Mouse (Mus musculus): ENCODE data around the gene Cib1.

Cib1 gene

DNA sequence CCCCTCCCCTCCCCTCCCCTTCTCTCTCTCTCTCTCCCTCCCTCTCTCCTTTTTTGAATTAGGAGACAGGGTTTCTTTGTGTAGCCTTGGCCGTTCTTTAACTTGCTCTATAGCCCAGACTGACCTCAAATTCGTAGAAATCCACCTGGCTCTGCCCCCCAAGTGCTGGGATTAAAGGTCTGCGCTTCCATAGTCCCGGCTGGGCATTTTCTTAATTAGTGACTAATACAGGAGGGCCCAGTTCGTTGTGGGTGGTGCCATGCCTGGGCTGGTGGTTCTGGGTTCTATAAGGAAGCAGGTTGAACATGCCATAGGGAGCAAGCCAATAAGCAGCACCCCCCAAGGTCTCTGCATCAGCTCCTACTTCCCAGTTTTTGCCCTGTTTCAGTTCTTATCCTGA lies 48.6 kb downstream of the Cib1 start:
- no peak for DNase-seq (ENCODE audit: low read depth)

DNA sequence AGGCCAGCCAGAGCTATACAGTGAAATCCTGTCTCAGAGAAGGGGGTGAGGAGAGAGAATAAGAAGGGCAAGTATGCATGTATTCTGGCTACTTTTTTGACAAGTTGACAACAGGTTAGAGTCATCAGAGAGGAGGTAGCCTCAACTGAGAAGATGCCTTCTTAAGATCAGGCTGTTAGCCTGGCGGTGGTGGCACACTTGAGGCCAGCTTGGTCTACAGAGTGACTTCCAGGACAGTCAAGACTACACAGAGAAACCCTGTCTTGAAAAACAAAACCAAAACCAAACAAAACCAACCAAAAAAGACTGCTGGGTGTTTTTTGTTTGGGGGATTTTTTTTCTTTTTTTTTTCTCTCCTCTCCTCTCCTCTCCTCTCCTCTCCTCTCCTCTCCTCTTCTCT lies 49.1 kb downstream of the Cib1 start:
- DNase-seq (ENCODE audit: low read depth), result no peak

DNA sequence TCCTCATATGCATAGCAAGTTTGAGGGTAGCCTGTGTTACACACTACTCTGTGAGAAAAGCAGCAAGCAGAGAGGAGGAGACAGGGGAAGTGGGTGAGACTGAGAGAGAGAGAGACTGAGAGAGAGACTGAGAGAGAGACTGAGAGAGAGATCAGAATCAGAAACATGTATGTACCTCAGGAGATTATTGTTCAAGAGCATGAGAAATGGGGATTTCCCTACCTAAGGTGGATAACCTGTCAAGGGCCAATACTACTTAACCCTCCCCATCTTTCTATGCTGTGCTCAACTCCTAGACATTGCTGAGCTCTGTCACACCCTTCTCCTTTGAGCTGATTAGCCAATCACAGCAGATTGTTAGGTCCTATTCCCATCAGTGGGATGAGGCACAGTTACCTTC lies 50.5 kb downstream of the Cib1 start:
- no peak for DNase-seq (ENCODE audit: low read depth)

DNA sequence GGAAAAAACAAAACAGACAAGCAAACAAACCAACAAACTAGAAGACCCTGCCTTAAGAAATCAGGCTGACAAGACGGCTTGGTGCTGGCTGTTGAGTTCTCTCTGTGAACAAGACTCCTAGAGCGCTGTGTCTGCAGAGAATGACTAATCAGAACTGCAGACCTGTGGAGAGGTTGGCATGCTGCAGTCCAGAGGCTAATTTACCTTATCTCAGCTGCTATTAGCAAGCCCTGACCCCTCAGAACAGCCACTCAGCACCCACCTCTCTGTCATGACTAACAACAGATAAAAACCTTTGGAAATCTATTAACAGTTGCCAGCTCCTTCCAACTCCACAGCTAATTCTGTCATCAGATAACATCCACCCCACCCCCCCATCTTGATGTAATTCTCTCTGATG lies 51.5 kb downstream of the Cib1 start:
- DNase-seq (ENCODE audit: low read depth), result no peak

DNA sequence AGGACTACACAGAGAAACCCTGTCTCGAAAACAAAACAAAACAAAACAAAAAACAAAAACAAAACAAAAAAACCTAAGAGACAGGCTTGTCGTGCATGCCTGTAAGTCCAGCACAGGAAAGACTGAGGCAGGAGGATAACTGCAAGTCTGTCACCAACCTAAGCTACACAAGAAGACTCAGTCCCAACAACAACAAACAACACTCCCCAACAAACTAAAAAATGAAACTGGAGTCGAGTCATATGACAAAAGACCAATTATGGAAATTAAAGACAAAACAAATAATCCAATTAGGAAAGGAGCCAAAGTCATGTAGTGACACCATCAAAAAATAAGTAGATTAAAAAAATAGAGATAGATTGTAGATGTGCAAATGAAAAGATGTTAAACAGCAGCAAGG lies 52.4 kb downstream of the Cib1 start:
- no peak for DNase-seq (ENCODE audit: low read depth)

DNA sequence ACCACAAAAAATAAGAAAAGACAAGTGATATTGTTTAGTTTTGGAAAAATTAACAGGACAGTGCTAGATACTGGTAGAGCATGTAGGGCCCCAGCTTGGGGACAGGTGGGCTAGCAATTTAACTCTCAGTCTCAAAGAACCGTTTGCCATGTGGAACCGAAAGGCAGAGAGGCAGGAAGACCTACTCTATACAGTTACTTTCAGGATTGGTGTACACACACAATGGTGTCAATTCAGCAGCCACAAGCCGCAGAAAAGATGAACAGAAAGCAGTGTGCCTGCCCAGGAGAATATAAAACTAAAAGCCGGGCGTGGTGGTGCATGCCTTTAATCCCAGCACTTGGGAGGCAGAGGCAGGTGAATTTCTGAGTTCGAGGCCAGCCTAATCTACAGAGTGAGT lies 52.8 kb downstream of the Cib1 start:
- DNase-seq (ENCODE audit: low read depth), result no peak

DNA sequence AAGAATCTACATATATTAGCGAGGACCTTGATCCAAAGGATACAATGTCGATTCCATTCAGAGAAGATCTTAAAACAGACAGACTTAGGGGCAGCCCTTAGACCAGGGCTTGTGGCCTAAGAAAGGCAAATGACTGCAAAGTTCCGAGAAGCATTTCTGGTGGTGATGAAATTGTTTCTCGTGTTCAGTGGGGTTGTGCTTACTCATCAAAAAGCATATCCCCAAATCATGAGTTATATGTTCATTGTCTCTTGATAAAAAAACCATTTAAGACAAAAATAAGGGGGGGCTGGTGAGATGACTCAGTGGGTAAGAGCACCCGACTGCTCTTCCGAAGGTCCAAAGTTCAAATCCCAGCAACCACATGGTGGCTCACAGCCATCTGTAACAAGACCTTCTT lies 53.3 kb downstream of the Cib1 start:
- no peak for DNase-seq (ENCODE audit: low read depth)

DNA sequence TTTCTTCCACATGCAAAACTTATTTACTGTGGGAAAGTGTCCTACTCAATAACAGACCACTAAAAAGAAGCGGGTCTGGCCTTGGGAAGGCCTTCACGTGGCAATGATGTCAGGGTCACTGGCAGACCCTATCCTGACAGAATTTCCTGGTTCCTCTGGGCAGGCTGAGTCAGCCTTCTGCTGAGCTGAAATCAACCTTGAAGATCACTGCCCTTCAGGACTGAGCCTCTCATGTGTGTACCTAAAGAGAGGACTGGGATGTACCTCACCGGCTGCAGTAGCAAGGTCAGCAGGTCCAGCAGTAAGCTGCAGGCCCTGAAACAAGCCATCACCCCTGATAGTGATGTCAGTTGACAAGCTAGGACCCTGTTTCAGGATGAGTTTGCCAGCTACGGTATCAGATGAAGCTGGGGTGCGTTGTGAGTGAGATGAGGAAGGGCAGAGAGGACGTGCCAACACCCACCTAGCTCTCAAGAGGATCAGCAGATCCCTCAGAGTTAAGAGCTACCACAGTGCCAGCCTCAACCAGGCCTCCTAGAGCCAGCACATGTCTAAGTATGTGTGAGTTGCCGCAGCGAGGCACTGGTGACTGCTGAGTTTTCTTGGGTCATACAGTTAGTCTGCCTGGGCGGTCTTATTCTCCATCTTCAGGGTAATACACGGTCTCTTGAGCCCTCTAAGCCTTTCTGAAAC lies 54.4 kb downstream of the Cib1 start:
- DNase-seq (ENCODE audit: low read depth), result no peak

DNA sequence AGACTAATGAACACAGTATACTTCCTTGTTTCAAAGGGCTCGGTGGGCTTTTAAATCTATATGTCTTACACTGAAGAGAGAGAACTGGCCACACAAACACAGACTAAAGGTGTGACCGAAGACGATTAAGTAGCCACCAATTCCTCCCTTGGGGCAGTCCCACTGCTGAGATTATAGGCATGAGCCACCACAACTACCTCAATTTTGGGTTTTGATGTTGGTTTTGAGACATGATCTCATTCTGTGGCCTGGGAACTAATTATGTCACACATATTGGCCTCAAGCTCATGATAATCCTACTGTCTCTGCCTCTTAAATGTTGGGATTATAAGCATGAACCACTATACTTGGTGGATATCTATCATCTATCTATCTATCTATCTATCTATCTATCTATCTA lies 55.2 kb downstream of the Cib1 start:
- no peak for DNase-seq (ENCODE audit: low read depth)

All from 416B (cell line).